ENCODE assay signal across 25 mouse cellular contexts in genomic region chr7:129655604-129656226, GRCm38 (mm10).
DNase-seq lines count a peak whose midpoint lies in the region; ATAC-seq lines count a peak whose summit lies in the region.
"Had no signal": no experiment of that assay in that cellular context is flagged by ENCODE, and none has a peak within 500 bp of the region (broad histone marks: within the 10 kb centered on the region; RNA-seq: fewer than 3 reads in every experiment).

No protein-coding gene starts in this region.

- H3K4me2 ChIP-seq in forebrain, embryonic 14.5 days (ENCODE audit: low read length) = peak overlapping the region; percentile 1; the same call in 1 of the 2 replicates
- no peak overlapping the region for H3K4me2 ChIP-seq in forebrain, embryonic 12.5 days
- no peak overlapping the region for H3K4me2 ChIP-seq in intestine, embryonic 15.5 days (replicated peaks)
- H3K4me2 ChIP-seq in intestine, embryonic 16.5 days (ENCODE audit: low read depth, low read length) = no peak overlapping the region
- H3K4me2 ChIP-seq in neural tube, embryonic 12.5 days (replicated peaks) = no peak overlapping the region
- H3K4me2 ChIP-seq: liver, embryonic 15.5 days; lung, embryonic 15.5 days; midbrain, embryonic 15.5 days had no signal

- ATAC-seq in forebrain, embryonic 14.5 days = no peak
- ATAC-seq in forebrain, embryonic 12.5 days (ENCODE audit: low FRiP score) = no peak
- ATAC-seq in intestine, embryonic 15.5 days = no peak
- ATAC-seq in intestine, embryonic 16.5 days = no peak
- 0 out of 2 replicates have a peak, but pooled peaks have one; percentile 35 for ATAC-seq in neural tube, embryonic 12.5 days (ENCODE audit: low FRiP score, low read depth)
- ATAC-seq in cerebellum, adult (ENCODE audit: insufficient number of reproducible peaks, low FRiP score, low TSS enrichment) = no peak
- ATAC-seq: midbrain, embryonic 15.5 days had no signal

- H3K27me3 ChIP-seq in forebrain, embryonic 14.5 days (replicated peaks; ENCODE audit: control insufficient read depth, insufficient read depth, low read length) = no peaks in the 10 kb centered on the region
- H3K27me3 ChIP-seq in forebrain, embryonic 12.5 days = peaks cover 49% of the 10 kb centered on the region
- no peaks in the 10 kb centered on the region for H3K27me3 ChIP-seq in intestine, embryonic 15.5 days (replicated peaks)
- H3K27me3 ChIP-seq in intestine, embryonic 16.5 days (replicated peaks; ENCODE audit: control insufficient read depth, insufficient read depth, low read length) = no peaks in the 10 kb centered on the region
- H3K27me3 ChIP-seq in neural tube, embryonic 12.5 days (replicated peaks) = 0 out of 2 replicates have a peak, but pooled peaks cover 5% of the 10 kb centered on the region
- H3K27me3 ChIP-seq: liver, embryonic 15.5 days; lung, embryonic 15.5 days had no signal

- DNase-seq in forebrain, embryonic 14.5 days (ENCODE audit: low spot score) = peak; percentile 38
- DNase-seq in neural tube, embryonic 10.5 days (ENCODE audit: extremely low spot score, low spot score) = no peak
- DNase-seq in adrenal gland, postnatal 10 days = no peak
- DNase-seq: adrenal gland, postnatal 14 days; cerebellum, adult 18-20 months; cerebellum, postnatal 10 days; gastrocnemius, postnatal 14 days; heart, postnatal 14 days; kidney, adult 8-10 months; kidney, postnatal 4 days; right cerebral cortex, adult 18-20 months; spleen, adult 18-20 months had no signal

- H3K4me3 ChIP-seq in forebrain, embryonic 14.5 days (ENCODE audit: low read depth, low read length) = no peak overlapping the region
- H3K4me3 ChIP-seq in forebrain, embryonic 12.5 days (replicated peaks) = no peak overlapping the region
- H3K4me3 ChIP-seq in intestine, embryonic 15.5 days (replicated peaks) = no peak overlapping the region
- H3K4me3 ChIP-seq in intestine, embryonic 16.5 days (ENCODE audit: low read length) = no peak overlapping the region
- no peak overlapping the region for H3K4me3 ChIP-seq in neural tube, embryonic 12.5 days
- H3K4me3 ChIP-seq: hindbrain, embryonic 10.5 days; liver, embryonic 15.5 days; lung, embryonic 15.5 days; midbrain, embryonic 15.5 days had no signal

- H3K9ac ChIP-seq in forebrain, embryonic 14.5 days (ENCODE audit: low read length) = no peak overlapping the region
- H3K9ac ChIP-seq in forebrain, embryonic 12.5 days = no peak overlapping the region
- H3K9ac ChIP-seq in intestine, embryonic 15.5 days = 0 out of 2 replicates have a peak overlapping the region, but pooled peaks have one; percentile 0
- no peak overlapping the region for H3K9ac ChIP-seq in intestine, embryonic 16.5 days (ENCODE audit: low read depth, low read length)
- H3K9ac ChIP-seq in neural tube, embryonic 12.5 days = no peak overlapping the region
- H3K9ac ChIP-seq: liver, embryonic 15.5 days; lung, embryonic 15.5 days; midbrain, embryonic 15.5 days had no signal

- 18% methylated on average over 14 of the region's 14 CpGs for WGBS in forebrain, embryonic 14.5 days
- WGBS in forebrain, embryonic 12.5 days = 37% methylated on average over 14 of the region's 14 CpGs
- WGBS in intestine, embryonic 15.5 days = 76% methylated on average over 14 of the region's 14 CpGs
- WGBS in intestine, embryonic 16.5 days = 74% methylated on average over 14 of the region's 14 CpGs
- 50% methylated on average over 14 of the region's 14 CpGs for WGBS in neural tube, embryonic 12.5 days

- H3K4me1 ChIP-seq in forebrain, embryonic 14.5 days (ENCODE audit: control insufficient read depth, insufficient read depth, low read length) = peaks cover 32% of the 10 kb centered on the region
- peaks cover 62% of the 10 kb centered on the region for H3K4me1 ChIP-seq in forebrain, embryonic 12.5 days
- peaks cover 12% of the 10 kb centered on the region for H3K4me1 ChIP-seq in intestine, embryonic 15.5 days (replicated peaks)
- 0 out of 2 replicates have a peak, but pooled peaks cover 10% of the 10 kb centered on the region for H3K4me1 ChIP-seq in intestine, embryonic 16.5 days (ENCODE audit: control insufficient read depth, insufficient read depth, low read length)
- H3K4me1 ChIP-seq in neural tube, embryonic 12.5 days = peaks cover 33% of the 10 kb centered on the region

- H3K36me3 ChIP-seq in forebrain, embryonic 14.5 days (ENCODE audit: control insufficient read depth, insufficient read depth, low read length) = no peaks in the 10 kb centered on the region
- no peaks in the 10 kb centered on the region for H3K36me3 ChIP-seq in forebrain, embryonic 12.5 days (replicated peaks)
- H3K36me3 ChIP-seq in intestine, embryonic 15.5 days = no peaks in the 10 kb centered on the region
- no peaks in the 10 kb centered on the region for H3K36me3 ChIP-seq in intestine, embryonic 16.5 days (ENCODE audit: control insufficient read depth, insufficient read depth, low read length)
- H3K36me3 ChIP-seq in neural tube, embryonic 12.5 days = no peaks in the 10 kb centered on the region
- H3K36me3 ChIP-seq: forebrain, embryonic 10.5 days; G1E; hindbrain, embryonic 10.5 days; liver, embryonic 15.5 days; lung, embryonic 15.5 days; midbrain, embryonic 15.5 days had no signal

- H3K27ac ChIP-seq in forebrain, embryonic 14.5 days (ENCODE audit: low read depth, low read length) = no peak overlapping the region
- no peak overlapping the region for H3K27ac ChIP-seq in forebrain, embryonic 12.5 days
- H3K27ac ChIP-seq in intestine, embryonic 15.5 days = no peak overlapping the region
- no peak overlapping the region for H3K27ac ChIP-seq in intestine, embryonic 16.5 days (ENCODE audit: low read length)
- no peak overlapping the region for H3K27ac ChIP-seq in neural tube, embryonic 12.5 days
- H3K27ac ChIP-seq: kidney, postnatal 0 days; liver, embryonic 15.5 days; macrophage; midbrain, embryonic 15.5 days had no signal

- no peaks in the 10 kb centered on the region for H3K9me3 ChIP-seq in forebrain, embryonic 14.5 days (replicated peaks; ENCODE audit: control insufficient read depth, low read length)
- H3K9me3 ChIP-seq in forebrain, embryonic 12.5 days = no peaks in the 10 kb centered on the region
- no peaks in the 10 kb centered on the region for H3K9me3 ChIP-seq in intestine, embryonic 15.5 days
- H3K9me3 ChIP-seq in intestine, embryonic 16.5 days (ENCODE audit: control insufficient read depth, low read length) = no peaks in the 10 kb centered on the region
- no peaks in the 10 kb centered on the region for H3K9me3 ChIP-seq in neural tube, embryonic 12.5 days
- H3K9me3 ChIP-seq: forebrain, embryonic 10.5 days; G1E; hindbrain, embryonic 10.5 days; liver, embryonic 15.5 days; lung, embryonic 15.5 days; midbrain, embryonic 15.5 days had no signal
